Mouse (Mus musculus) ovary, postnatal 36 days (tissue): Measurements from ENCODE around the gene Slc24a2.

Experiments used
- DNase-seq: peaks from one replicate; pipeline ENCODE4 v3.0.0; 2022; ENCODE audit warnings: low spot score, mixed read lengths

Slc24a2 gene

DNA sequence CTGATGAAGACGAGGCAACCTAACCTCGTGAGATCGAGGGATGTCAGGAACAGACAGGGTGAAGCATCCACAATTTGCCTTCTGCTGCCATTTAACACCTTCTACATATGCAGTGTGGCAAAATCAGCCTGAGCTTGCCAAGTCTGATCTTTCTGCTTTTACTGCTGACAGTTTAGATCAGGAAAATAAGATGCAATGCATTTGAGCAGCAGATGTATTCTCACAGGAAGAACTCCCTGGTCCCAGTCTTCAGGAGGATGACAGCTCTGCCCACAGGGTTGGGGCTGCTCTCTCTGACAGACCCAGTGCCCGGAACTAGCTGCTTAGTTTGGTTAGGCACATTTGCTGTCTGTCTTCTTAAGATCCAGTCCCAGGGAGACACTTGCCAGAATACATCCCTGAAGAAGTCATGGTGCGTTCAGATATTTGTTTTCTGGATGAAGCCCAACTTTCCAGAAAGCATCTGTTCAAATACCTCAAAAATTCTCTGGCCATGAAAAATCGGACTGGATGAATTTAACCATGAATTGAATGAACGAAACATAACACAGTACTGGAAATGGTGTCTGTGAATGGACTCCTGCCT, 188.8 kb downstream of the Slc24a2 start:
- no peak for DNase-seq

DNA sequence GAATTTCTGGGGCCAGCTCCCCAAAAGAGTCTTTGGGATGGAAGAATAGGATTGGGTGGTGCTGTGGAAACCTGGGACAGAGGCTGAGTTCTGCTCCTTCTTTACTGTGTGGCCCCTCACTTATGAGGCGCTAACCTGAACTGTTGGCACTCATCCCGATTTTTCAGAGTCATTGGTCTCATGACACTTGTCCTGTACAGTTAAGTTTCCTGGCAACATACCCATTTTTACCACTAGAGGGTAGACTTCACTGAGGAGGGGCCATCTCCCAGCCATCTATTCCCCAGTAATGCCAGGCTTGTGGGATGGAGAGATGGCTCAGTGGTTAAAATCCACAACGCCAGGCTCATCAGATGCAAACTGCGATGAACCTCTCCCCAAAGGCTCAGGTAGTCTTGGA, 192.7 kb downstream of the Slc24a2 start:
- no peak for DNase-seq

DNA sequence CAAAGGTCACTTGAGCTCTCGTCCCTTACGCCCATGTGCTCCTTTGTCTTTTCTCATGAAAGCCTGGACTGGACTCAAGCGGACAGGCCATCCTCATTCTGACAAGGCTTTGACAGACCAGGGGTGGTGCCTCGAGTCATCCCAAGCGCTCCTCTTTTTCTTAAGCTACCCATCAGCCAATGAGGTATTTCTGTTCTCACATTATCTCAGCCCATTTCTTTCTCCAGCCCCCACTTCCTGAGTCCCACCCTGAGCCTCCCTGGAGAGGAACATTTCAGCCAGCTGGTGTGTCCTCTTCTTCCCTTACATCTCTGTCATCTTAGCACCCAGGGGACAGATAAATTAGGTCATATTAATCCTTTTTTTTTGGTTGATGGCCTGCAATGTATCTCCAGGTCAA, 193.8 kb downstream of the Slc24a2 start:
- no peak for DNase-seq

DNA sequence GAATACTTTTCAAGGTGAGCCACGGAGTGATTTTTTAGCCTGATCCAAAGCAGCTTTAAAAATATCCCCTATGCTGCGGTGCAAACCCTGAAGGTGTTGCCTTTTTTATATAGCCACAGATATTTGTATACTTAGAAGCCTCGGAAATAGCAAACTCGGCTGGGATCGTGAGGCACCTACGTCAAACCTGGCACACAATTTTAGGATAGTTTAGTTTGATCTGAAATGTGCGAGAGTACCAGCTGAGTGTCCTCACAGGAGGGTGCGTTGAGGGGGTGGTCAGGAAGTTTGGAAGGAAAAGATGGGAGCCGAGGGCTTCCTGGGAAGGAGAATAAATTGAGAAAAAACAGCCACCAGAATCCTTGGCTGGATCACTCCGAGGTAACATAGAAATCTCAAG, 194.6 kb downstream of the Slc24a2 start:
- no peak for DNase-seq

DNA sequence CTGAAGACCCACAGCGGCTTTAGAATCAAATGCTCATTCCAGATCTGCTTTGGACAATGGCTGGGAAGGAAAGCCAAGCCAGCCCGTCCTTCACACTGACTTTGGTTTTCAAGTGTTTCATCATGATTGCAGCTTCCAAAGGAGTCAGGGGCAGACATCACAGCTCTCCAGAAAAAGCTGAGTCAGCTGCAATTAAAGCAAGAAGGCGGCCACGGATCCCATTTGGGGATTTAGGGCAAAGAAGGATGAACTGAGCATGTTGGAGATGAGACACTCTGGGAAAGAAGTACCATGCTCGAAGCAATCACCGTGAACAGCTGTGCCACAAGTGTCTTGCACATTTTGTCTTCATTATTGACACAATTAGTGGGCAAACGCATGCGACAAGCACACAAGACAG, 197.6 kb downstream of the Slc24a2 start:
- no peak for DNase-seq

DNA sequence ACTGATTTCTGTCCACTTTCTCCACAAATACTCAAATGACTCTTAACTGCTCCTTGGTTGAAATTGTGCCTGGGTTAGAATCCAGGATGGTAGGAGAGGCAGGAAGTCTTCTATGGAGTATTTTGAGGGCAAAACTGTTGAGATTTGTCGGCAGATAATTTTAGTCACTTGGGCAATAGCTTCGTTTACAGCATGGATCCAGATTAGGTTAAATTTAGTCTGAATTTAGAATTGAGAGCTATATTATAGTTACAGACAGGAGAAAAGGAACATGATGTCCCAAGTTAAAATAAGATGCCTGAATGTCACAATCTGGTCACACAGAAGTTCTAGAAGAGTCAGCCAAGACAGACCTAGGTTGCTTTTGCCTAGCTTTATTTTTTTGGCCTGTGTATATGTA, 199.2 kb downstream of the Slc24a2 start:
- no peak for DNase-seq

DNA sequence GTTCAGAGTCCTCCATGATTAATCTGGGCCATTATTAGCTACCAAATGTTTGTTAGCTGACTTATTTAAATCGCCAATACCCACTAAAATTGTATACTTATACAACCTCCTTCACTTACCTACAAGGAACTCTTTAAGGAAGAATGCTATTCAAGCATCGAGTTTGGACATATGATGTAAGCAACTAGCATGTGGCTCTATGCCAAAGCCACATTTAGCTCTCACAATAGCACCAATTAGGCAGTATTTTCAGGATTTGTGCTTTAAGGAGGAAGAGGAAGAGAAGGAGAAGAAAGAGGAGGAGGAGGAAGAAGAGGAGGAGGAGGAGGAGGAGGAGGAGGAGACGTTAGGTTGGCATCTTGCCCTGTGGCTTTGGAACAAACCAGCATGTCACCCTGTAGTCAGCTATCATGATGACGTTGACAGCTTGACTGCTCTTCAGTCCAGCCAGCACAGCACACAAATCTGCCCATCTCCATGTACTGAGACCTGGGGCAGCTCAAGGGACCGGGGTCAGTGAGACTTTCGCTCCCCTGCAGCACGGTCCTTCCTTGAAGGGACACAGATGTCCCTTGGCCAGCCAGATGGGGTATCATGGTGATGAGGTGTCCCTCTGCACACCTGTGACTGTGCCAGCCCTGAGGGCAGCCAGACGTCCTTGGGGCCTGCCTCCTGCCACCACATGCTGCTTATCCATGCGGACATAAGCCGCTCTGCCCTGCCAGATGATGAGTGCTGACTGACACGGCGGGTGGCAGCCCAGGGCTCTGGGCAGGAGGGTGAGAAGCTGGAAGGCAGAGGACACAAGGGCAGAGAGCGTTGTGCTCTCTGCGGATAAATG, 203.7 kb downstream of the Slc24a2 start:
- DNase-seq = no peak

DNA sequence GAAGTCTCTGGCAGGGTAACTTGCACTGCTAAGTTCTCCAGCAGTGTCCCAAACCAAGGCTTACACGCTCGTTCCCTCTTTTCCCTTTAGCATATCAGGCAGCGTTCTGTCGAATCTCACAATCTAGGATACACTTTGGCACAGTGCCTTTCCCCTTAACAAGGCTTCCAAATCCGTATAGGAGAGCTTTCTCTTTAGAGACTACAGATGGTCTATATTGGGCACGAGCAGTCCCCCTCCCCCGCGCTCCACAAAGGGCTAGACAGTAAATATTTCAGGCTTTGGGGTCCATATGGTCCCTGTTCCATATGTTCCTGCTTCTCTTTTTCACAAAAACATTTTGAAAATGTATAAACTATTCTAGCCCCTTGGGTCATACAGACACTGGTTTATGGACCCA, 205.7 kb downstream of the Slc24a2 start:
- no peak for DNase-seq

DNA sequence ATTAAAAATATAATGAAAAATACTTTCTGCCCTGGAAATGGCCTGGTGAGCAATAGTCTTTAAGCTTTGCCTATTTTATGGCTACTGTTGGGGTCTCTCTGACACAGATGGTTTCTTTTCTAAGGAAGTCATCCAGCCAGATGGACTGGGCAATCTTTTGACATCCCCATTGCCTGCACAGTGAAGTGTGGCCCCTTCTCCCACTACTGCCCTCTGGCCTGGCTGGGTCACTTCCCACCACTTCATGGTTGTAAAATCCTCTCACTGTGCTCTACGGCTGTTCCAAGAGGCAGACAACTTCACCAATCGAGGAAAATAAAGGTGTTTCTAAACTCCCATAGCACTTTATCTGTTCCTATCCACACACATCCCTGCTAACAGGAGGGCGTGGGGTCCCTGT, 208.7 kb downstream of the Slc24a2 start:
- DNase-seq = no peak

DNA sequence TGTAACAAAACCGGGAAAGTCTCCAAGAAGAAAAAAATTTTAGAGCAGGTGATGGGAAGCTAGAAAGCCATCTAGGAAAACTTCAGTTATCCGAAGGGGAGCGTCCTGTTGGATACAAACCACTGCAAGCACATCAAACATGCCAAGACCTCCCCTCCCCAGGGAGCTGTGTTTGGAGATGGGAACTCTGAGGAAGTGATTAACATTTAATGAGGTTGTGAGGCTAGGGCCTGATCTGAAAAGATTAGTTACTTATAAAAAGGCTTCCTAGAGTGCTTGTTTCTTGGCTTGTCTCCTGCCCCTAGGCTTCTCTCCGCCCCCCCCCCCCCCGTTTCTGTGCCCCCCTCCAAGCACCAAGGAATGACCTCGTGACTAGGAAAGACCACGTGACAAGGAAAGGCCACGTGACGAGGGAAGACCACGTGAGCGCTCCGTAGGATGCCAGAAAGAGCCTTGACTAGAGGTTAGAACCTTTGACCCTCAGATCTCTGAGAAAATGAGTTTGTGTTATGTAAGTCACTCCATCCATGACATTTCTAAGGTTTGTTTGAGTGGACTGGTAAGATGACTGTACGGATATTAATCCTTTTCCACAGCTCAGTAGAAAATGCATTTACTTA, 210.7 kb downstream of the Slc24a2 start:
- DNase-seq = no peak

DNA sequence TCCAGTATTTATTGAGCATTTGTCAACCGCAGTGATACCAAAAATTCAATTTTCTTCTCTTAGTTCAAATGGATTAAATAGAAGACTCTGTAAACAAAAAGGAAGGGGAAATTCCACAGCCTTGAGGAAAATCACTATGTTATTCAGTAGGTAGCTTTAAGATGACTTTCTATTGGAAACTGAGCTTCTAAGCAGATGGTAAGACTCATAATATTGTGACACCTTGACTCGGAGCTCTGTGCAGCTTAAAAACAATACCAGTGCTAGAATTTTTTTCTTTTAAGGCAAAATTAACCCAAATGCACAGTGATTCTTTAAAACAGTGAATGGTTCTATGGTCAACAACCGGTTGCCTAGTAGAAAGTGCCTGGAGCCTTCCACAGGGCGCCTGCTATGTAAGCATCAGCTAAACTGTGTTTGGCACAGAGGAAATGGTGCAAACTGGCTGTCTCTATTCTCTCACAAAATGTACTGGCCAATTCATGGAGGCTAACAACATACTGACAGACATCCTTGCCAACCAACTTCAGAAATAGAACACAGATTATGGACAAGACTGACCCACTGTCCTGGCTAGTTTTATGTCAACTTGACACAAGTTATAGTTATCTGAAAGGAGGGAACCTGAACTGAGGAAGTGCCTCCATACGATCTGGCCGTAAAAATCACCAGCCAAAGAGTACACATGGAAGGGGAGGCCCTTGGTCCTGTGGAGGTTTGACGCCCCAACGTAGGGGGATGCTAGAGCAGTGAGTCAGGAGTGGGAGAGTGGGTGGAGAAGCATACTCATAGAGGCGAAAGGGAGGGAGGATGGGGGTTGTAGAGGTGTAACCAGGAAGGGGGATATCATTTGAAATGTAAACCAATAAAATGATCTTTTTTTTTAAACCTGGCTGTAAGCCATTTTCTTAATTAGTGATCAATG, 211.9 kb downstream of the Slc24a2 start:
- DNase-seq = no peak

DNA sequence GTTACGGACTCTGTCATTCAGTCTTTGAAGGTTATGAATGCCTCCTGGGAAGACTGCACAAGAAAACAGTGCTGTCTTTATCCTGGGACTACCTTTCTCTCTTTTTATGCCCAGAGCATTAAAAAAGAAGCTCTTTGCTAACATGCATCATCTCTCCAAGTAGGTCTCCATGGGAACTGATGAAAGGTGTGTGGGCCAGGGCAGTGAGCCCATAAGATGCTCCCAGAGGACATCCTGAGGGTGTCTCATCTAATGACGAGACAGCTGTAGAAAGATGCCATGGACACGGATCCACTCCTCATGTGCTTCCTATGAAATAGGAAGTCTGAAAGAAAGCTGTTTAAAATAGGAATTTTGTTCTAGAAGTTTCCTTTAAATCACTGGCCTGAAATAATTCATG, 212.8 kb downstream of the Slc24a2 start:
- no peak for DNase-seq

DNA sequence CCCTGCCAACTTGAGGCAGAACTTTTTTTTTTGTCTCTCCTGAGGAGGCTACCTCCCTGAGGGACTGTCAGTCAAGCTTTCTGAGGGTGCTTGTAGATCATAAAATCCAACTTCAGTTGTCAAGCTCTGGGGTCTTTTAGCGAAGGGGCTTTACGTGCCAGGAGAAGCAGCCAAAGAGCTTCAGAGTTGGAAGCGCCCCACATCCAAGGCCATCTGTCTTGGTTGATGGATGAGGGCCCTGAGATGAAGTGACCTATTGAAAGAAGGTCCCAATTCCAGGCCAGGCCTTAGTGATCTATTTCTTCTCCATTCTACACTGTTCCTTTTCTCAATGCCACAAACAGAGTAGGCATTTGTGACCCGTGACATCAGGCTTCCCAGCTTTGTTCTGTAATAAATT, 214.5 kb downstream of the Slc24a2 start:
- no peak for DNase-seq

DNA sequence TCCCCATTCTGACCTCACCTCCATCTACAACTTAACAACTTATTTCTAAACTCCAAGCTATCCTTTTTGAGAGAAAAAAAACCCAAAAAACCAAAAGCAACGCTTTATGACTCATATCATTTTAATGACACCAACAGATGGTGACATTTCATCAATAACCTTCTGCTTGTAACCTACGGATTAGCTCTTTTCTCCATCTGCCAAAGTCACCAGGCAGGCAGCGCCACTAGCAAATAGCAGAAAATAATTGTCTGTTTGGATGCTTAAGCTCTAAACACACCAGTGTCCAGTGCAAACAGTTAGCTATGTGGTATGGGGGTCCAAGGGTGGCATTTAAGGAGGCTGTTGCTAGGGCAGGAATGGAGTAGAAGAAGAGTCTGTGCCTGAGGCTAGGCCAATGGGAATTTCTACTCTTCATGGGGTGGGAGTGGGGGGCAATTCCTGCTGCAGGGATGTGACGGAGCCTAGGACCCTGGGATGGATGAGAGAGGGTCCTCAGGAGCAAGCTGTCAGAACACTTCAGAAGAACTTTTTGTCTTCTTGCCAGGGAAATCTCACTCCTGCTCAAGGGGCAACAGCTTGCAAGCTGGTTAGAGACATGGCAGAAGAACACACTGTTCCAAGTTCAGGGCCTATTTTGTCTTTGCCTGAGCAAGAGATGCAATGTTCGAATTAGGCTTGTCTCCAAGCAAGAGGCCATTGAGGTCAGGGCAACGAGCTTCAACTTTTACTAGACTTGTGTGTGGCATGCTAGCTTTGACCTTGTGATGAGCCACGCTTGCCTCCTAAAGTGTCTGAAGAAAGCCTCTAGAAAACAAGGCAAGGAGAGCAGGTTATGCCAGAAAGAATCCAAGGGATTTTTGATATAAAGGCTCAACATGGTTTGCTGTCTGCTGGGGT, 216.3 kb downstream of the Slc24a2 start:
- DNase-seq = no peak

DNA sequence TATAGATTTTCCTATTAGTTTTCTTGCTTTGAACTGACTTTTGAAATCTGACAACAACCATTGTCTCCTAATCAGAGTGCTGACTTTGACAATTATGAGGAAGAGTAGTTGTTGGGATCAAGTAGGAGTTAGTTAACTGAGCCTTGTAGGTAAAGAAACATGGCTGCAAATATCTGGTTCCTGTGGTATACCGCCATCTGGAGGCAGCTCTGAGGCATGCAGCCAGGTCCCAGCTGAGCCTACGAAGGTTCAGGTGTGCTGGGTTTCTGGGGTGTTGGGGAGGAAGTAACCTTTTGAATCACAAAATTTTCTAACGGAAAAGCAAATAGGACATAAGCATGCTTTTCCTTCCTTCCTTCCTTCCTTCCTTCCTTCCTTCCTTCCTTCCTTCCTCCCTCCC, 237.8 kb downstream of the Slc24a2 start:
- no peak for DNase-seq

DNA sequence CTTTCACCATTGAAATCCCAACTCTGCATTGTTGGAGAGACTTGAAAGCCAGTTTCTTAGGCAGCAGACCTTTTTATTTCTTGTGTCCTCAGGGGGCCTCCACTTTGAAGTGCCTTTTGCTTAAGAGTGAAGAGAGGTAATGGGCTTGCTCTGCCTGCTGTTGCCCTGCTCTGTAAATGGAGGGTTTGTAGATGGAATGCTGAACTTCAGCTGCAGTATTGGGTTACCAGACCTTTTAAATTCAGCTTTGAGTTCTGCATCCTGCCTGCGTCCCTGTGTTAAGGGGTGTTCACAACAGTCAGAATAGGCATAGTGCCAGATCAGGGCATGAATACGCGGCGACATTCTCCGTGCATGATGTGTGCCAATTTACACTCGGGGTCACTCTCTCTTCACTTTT, 241.0 kb downstream of the Slc24a2 start:
- no peak for DNase-seq

DNA sequence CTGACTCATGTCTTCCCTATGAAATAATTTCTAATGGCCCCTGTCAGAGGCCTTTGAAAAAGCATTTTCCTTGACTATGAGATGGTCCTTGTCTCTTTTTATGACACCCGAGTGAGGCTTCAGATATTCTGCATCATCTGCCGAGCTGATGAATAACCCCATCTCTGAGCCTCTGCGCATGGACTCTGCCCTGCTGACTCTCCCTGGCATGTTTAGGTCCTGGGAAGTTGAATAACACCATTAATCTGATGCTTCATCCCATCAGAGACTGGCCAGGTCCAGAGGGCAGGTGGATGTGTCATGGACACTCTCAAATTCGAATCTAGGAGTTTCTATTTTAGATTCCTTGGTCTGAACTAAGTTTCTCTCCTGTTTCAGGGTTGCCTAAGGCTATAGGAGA, 242.4 kb downstream of the Slc24a2 start:
- no peak for DNase-seq

DNA sequence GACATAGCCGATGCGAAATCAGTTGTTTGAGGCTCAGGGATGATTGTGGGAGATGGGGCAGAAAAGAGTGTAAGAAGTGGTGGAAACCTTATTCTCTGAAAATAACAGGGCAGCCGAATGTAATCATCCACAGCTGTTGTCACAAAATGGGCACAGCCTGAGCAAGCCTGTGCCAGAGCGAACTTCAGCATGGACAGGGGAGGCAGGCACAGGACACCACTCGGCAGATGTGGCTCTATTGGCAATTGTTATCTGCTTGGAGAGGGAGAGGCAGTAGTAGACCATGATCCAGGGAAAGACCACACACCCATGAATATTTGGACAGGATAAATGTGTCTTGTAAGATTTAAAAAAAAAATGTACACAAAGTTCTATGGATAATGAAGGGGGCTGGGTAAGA, 253.0 kb downstream of the Slc24a2 start:
- no peak for DNase-seq

DNA sequence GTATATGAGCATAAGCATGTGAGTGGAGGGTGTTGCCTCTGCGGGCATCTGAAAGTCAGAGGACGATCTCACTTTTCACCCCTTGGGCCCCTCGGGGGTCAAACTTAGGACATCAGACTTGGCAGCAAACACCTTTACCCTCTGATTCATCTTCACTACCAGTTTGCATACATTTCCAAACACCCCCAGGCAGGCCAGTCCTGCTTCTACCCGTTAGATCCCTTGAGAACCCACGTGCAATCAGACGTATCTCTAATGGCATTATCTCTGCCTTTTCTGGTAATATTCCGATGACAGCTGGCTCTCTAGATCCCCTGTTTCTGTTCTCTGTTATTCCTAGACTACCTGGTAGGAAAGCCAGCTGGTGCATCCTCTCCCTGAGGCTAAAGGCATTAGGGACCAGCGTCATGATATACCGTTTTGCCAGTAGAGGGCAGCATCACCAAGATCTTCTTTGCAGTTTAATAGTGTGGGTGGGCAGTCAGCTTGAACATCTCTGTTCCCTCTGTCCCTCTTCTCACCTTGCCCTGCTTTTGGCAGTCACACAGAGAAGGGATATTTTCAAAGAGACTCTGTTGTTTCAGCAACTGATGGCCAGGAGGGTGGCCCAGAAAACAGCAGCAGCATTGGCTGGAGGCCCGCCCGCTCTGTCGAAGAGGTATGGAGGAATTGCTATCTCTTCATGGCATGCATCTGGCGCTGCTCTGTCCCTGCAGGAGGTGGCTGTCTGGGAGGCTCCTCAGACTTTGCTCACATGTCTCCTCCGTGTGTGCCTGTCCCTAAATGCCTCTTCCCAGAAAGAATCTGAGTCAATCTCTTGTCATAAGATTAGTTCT, 272.5 kb downstream of the Slc24a2 start:
- DNase-seq = peak; percentile 17

DNA sequence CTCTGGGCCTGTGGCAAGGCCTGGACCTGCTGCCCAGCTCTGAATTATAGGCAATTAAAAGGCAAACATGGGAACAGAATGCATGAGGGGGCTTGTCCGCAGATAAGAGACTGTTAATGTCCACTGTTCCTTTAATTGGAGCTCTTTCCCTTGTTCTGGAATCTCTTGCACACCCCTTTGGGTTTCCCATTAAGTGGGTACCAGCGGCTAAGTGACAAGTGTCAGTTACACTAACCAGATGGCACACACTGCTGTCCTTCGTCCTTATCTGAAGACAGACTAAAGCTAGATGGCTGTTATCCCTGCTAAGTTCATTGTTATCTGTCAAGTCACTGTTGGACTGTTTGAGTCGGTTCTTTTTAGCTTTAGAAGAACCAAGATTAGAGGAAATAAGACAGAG, 274.8 kb downstream of the Slc24a2 start:
- no peak for DNase-seq
